Mouse (Mus musculus) liver, embryonic 11.5 days (tissue): Measurements from ENCODE around the gene Treml4. TPM values are rescaled to one million over a fixed set of nuclear protein-coding genes. Genes with fewer than 3 reads are reported as not detected.
"Not testable (repeated sequence)": the region's sequence is repeated elsewhere in the genome, so short reads cannot be mapped to it uniquely, and the experiment has no call there.

Experiments used
- ATAC-seq: fragments of 200-750 bp; cut with Nextera tagmentation; replicated peaks from 2 replicates; pipeline ENCODE4 v1.8.0; 2017; ENCODE audit warnings: moderate number of reproducible peaks, mild to moderate bottlenecking, moderate TSS enrichment, moderate library complexity; ENCODE audit not compliant: low FRiP score
- DNase-seq: peaks from one replicate; pipeline ENCODE4 v3.0.0-alpha.2; 2017; ENCODE audit warnings: low spot score
- H3K27ac ChIP-seq: fragments of 300-500 bp; sonication (generic); 2 replicates; pipeline ENCODE4 v1.5.1; 2014; ENCODE audit warnings: mild to moderate bottlenecking, low read depth, low read length, control low read depth
- H3K27me3 ChIP-seq: fragments of 300-500 bp; sonication (generic); replicated peaks from 2 replicates; pipeline ENCODE4 v1.6.1; 2014; ENCODE audit warnings: low read length, mixed read lengths; ENCODE audit not compliant: control insufficient read depth, insufficient read depth
- H3K36me3 ChIP-seq: fragments of 300-500 bp; sonication (generic); 2 replicates; pipeline ENCODE4 v1.6.1; 2014; ENCODE audit warnings: mild to moderate bottlenecking, low read length, moderate library complexity, mixed read lengths; ENCODE audit not compliant: control insufficient read depth, insufficient read depth
- H3K4me1 ChIP-seq: fragments of 300-500 bp; sonication (generic); replicated peaks from 2 replicates; pipeline ENCODE4 v1.6.1; 2014; ENCODE audit warnings: low read length, mixed read lengths; ENCODE audit not compliant: control insufficient read depth, insufficient read depth
- H3K4me2 ChIP-seq: fragments of 300-500 bp; sonication (generic); 2 replicates; pipeline ENCODE4 v1.6.1; 2014; ENCODE audit warnings: mild to moderate bottlenecking, control low read depth, moderate library complexity
- H3K4me3 ChIP-seq: fragments of 300-500 bp; sonication (generic); 2 replicates; pipeline ENCODE4 v1.5.1; 2014; ENCODE audit warnings: low read depth, low read length, control low read depth
- H3K9ac ChIP-seq: fragments of 300-500 bp; sonication (generic); 2 replicates; pipeline ENCODE4 v1.6.1; 2014; ENCODE audit warnings: low read depth, low read length, control low read depth
- H3K9me3 ChIP-seq: fragments of 300-500 bp; sonication (generic); 2 replicates; pipeline ENCODE4 v1.6.1; 2016; ENCODE audit warnings: low read length, inconsistent platforms, mixed read lengths; ENCODE audit not compliant: control insufficient read depth
- WGBS: fragments of 180-500 bp; shearing (Covaris S2); extraction: QIAGEN DNeasy Blood & Tissue Kit; methylation state at CpG from one replicate; pipeline ENCODE4 v1.1.7; 2014; 5-methylcytosine and 5-hydroxymethylcytosine counted together
- polyA plus RNA-seq: library from polyadenylated mRNA; unstranded; fragments of >200 nt; fragmentation: Nextera tagmentation; extraction: Ambion mirVana; gene quantifications from 2 replicates; pipeline ENCODE4 v1.2.1, GENCODE M21; 2014

Treml4 gene
- polyA plus RNA-seq, 1 experiment from 2014 or later: 2.9 TPM

DNA sequence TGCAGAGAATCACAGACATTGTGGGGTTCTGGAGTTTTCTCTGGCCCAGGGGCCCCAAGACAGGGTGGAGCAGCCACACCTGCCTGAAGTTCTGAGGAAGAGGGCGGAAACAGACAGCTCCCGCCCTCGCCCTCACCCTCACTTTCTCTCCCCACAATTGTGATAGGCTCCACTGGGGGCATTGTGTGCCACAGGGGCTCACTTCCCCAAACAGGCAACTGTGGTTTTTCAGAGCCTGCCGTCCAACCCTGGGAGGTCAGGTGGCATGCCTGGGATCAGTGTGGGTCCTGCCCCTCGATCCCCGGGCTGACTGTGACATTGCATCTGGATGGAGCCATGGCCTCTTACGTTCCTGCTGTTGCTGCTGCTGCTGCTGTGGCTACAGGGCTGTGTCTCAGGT is 36.1 kb downstream of the Treml4 start:
- H3K9me3 ChIP-seq: no peaks in the 10 kb centered on the region
- peak overlapping the region; percentile 76 for H3K9ac ChIP-seq
- DNase-seq: peak; percentile 57
- peak overlapping the region; percentile 54 for H3K4me3 ChIP-seq
- H3K4me2 ChIP-seq: peak overlapping the region; percentile 83
- peak overlapping the region; percentile 95 for H3K27ac ChIP-seq
- no peaks in the 10 kb centered on the region for H3K27me3 ChIP-seq
- WGBS: 34% methylated on average over 7 of the region's 7 CpGs
- H3K4me1 ChIP-seq: peaks cover 24% of the 10 kb centered on the region
- ATAC-seq: peak; percentile 75
- no peaks in the 10 kb centered on the region; the same call in 1 of the 2 replicates for H3K36me3 ChIP-seq

DNA sequence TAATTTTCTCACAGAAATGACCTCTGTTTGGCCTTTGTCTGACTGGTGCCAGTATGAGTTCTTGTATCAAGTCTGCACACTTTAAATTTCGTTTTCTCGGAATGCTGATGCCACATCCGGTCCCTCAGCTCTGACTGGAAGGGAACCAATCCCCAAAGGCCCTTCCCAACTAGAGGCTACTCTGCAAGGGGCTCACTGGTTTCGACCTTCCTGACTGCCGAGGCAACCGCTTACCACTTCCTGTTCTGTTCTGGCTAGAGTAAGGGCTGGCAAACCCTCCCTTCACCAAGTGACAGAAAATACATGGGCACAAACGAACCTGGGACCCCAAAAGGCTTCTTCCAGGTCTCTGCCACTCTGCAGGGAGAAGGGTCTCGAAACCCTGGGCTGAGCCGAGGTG is 36.8 kb downstream of the Treml4 start:
- peak; percentile 47 for ATAC-seq
- no peak for DNase-seq
- H3K36me3 ChIP-seq: no peaks in the 10 kb centered on the region; the same call in 1 of the 2 replicates
- H3K27me3 ChIP-seq: no peaks in the 10 kb centered on the region
- H3K4me1 ChIP-seq: peaks cover 24% of the 10 kb centered on the region
- H3K9ac ChIP-seq: peak overlapping the region; percentile 76
- peak overlapping the region; percentile 95 for H3K27ac ChIP-seq
- peak overlapping the region; percentile 54 for H3K4me3 ChIP-seq
- peak overlapping the region; percentile 83 for H3K4me2 ChIP-seq
- WGBS: 39% methylated on average over 9 of the region's 9 CpGs
- no peaks in the 10 kb centered on the region for H3K9me3 ChIP-seq

DNA sequence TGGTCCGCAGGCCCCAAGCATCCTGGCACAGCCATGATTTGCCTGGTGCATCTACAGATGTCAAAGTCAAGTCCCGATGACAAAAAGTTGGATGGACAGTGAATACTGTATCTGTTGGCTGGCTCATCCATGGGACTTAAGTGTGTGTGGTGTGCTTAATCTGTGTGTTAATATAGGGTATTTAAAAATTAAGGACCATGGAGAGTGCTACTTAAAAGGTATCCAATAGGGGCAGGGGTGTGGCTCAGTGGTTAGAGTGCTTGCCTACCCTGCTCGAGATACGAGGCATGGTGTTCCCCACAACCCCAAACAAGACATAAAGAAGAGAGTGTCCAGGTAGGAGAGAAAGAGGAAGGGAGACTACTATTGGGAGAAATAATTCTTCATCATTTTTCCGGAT is 37.7 kb downstream of the Treml4 start:
- Histone ChIP-seq H3K27ac (no peak overlapping the region; the same call in 1 of the 2 replicates), H3K4me1 (peaks cover 24% of the 10 kb centered on the region), H3K36me3 (no peaks in the 10 kb centered on the region; the same call in 1 of the 2 replicates), H3K4me3 (peak overlapping the region; percentile 54), H3K4me2 (peak overlapping the region; percentile 83), H3K27me3 (no peaks in the 10 kb centered on the region), H3K9me3 (no peaks in the 10 kb centered on the region), H3K9ac (no peak overlapping the region)
- no peak for ATAC-seq
- 75% methylated on average over 5 of the region's 5 CpGs for WGBS
- DNase-seq: no peak

DNA sequence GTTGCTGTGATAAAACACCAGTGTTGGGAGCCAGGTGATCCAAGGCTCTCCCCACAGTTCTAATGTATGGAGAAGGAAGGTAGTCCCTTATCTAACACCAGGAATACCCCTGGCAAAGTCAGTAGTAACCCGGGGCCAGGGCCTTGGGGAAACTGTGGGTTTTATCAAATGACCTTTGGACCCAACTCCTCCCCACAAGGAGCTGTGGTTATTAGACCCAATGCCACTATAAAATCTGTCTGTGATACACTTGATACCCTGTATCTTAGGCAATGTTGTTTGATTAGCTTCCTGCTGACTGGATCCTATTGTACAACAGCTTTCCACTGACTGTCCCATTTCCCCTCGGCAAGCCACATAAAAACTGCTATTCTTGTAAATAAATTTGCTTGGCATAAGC is 48.0 kb downstream of the Treml4 start:
- no peak overlapping the region for H3K9ac ChIP-seq
- H3K36me3 ChIP-seq: no peaks in the 10 kb centered on the region; the same call in 1 of the 2 replicates
- H3K4me3 ChIP-seq: no peak overlapping the region
- ATAC-seq (no peak), DNase-seq (no peak)
- no peak overlapping the region for H3K4me2 ChIP-seq
- no peaks in the 10 kb centered on the region for H3K4me1 ChIP-seq
- 63% methylated on average over 2 of the region's 2 CpGs for WGBS
- no peak overlapping the region for H3K27ac ChIP-seq
- H3K9me3 ChIP-seq: no peaks in the 10 kb centered on the region
- no peaks in the 10 kb centered on the region for H3K27me3 ChIP-seq

DNA sequence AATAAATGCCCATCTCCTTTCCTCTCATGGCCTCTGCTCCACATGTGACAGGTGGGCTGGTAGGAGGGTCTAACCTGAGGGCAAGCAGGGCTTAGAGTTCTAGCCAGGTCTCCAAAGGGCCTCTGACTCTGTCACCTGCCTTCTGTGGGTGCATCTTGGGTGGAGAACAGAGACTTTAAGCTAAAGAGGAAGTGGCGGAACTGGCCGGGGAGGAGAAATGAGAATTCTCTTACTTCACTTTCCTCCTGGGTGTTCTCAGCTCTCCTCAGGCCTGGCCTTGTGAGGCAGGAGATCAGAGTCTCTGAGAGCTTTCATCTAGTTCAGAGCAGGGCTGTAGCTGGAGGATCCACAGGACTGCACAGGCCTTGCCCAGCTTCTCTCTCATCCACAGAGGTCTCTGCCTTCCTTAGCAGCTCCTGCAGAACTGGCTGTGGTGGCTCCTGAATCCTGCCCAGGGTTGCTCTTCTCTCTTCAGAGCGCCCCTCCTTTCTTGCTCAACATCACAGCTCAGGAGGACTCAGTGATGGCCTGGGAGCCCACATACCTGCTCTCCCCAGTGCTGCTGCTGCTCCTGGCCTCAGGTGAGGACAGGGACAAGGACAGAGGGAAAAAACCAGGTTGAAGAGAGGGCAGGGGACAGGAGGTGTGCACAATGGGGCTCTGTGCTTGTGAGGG is 51.9 kb downstream of the Treml4 start, which contains the start of gene B430306N03Rik:
B430306N03Rik (plus strand) TSS at position 237 of the 675 bp plus-strand sequence.
- WGBS: 73% methylated on average over 3 of the region's 3 CpGs
- not testable (repeated sequence) for ATAC-seq, H3K9ac ChIP-seq, DNase-seq, H3K27ac ChIP-seq, H3K4me2 ChIP-seq, H3K4me3 ChIP-seq, H3K36me3 ChIP-seq, H3K9me3 ChIP-seq, H3K27me3 ChIP-seq, H3K4me1 ChIP-seq

DNA sequence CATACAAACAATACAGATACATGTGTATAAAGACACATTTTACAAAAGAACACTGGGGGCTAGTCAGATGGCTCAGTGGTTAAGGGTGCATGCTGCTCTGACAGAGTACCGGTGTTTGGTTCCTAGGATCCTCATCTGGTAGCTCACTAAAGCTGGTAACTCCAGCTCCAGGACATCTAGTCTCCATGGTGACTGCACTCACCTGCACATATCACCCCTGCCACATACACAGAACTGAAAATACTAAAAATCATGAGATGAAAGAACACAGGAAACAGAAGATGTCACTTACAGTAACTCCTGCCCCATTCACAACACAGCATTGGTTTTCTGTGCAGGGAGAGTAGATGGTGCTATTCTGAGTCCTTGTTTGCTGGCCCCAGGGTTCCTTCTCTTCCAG is 54.6 kb downstream of the Treml4 start:
- 86% methylated on average over 1 of the region's 1 CpGs for WGBS
- Histone ChIP-seq H3K4me2 (no peak overlapping the region), H3K9me3 (no peaks in the 10 kb centered on the region), H3K9ac (no peak overlapping the region), H3K4me1 (peaks cover 12% of the 10 kb centered on the region), H3K36me3 (no peaks in the 10 kb centered on the region), H3K27ac (no peak overlapping the region), H3K4me3 (no peak overlapping the region), H3K27me3 (no peaks in the 10 kb centered on the region)
- no peak for DNase-seq
- no peak for ATAC-seq

DNA sequence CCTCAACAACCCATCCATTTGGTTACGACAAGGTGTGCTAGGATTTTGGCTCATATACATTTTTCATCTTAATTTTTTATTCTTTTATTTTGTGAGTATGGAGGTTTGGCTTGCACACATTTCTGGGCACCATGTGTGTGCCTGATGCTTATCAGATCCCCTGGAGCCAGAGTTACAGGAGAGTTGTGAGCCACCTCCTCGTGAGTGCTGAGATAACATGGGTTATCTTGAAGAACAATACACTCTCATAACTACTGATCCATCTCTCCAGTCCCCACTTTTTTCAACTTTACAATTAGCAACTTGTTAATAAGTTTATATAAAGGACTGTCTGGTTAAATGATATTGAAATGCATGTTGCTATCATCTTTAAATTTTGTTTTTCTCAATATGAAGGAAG is 57.2 kb downstream of the Treml4 start:
- ATAC-seq (0 out of 2 replicates have a peak, but pooled peaks have one; percentile 52), DNase-seq (no peak)
- H3K9me3 ChIP-seq: no peaks in the 10 kb centered on the region
- no peak overlapping the region for H3K4me3 ChIP-seq
- H3K27me3 ChIP-seq: no peaks in the 10 kb centered on the region
- 58% methylated on average over 2 of the region's 2 CpGs for WGBS
- H3K27ac ChIP-seq: no peak overlapping the region
- H3K36me3 ChIP-seq: no peaks in the 10 kb centered on the region
- H3K4me1 ChIP-seq: peaks cover 12% of the 10 kb centered on the region
- no peak overlapping the region for H3K4me2 ChIP-seq
- H3K9ac ChIP-seq: no peak overlapping the region

DNA sequence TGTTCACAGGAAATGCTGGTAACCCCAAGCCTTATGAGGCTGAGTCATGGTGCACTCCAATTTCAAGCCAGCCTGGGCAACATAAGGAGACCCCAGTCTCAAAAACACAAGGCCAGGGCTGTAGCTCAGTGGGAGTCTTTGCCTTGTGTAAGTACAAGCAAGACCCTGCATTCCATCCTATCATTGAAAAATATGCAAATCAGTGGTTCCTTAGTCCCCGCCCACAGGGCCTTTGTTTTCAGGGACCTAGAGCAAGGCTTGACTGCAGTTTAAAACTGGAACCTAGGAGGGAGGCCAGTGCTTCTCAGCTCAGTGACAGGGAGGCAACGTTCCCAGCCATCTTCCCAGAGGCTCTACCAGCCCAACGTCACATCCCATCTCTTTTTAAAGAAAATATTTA is 59.1 kb downstream of the Treml4 start:
- Histone ChIP-seq H3K4me3 (no peak overlapping the region), H3K9ac (no peak overlapping the region), H3K36me3 (no peaks in the 10 kb centered on the region), H3K4me2 (no peak overlapping the region), H3K9me3 (no peaks in the 10 kb centered on the region), H3K27me3 (no peaks in the 10 kb centered on the region), H3K4me1 (peaks cover 12% of the 10 kb centered on the region), H3K27ac (no peak overlapping the region)
- 63% methylated on average over 3 of the region's 3 CpGs for WGBS
- no peak; the same call in 1 of the 2 replicates for ATAC-seq
- no peak for DNase-seq

DNA sequence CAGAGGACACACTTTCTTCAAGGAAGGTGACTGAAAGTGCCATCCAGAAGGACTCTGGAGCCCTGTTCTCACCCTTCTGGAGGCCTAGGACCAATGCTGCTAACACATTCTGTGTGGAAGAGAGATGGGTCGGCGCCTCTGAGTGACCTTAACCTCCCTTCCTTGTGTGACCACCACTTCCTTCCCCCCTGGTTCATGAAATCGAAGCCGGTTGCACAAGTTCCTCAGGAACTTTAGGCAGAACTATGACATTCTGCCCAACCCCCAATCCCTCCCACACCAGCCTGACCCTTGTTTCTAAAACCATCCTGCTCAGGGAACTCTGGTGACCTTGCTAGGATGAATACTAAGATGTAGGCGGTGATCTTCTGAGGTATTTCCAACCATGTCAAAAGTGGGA is 60.2 kb downstream of the Treml4 start:
- no peak overlapping the region for H3K9ac ChIP-seq
- H3K27ac ChIP-seq: 0 out of 2 replicates have a peak overlapping the region, but pooled peaks have one; percentile 3
- WGBS: 63% methylated on average over 5 of the region's 5 CpGs
- H3K4me3 ChIP-seq: no peak overlapping the region
- ATAC-seq (no peak), DNase-seq (no peak)
- peaks cover 12% of the 10 kb centered on the region for H3K4me1 ChIP-seq
- H3K4me2 ChIP-seq: no peak overlapping the region
- H3K36me3 ChIP-seq: no peaks in the 10 kb centered on the region
- no peaks in the 10 kb centered on the region for H3K9me3 ChIP-seq
- no peaks in the 10 kb centered on the region for H3K27me3 ChIP-seq
